Mouse (Mus musculus) T-helper 2 cell (primary cell): ENCODE results near the gene Abcf1.

Experiments
- in situ Hi-C: fragments of 300-600 bp; cut with MboI, MseI; formaldehyde crosslinking; loops from one replicate; pipeline ENCODE4 v1.15.1; 2025; ENCODE audit warnings: high pct_unique_total_duplicates

The Abcf1 gene

DNA sequence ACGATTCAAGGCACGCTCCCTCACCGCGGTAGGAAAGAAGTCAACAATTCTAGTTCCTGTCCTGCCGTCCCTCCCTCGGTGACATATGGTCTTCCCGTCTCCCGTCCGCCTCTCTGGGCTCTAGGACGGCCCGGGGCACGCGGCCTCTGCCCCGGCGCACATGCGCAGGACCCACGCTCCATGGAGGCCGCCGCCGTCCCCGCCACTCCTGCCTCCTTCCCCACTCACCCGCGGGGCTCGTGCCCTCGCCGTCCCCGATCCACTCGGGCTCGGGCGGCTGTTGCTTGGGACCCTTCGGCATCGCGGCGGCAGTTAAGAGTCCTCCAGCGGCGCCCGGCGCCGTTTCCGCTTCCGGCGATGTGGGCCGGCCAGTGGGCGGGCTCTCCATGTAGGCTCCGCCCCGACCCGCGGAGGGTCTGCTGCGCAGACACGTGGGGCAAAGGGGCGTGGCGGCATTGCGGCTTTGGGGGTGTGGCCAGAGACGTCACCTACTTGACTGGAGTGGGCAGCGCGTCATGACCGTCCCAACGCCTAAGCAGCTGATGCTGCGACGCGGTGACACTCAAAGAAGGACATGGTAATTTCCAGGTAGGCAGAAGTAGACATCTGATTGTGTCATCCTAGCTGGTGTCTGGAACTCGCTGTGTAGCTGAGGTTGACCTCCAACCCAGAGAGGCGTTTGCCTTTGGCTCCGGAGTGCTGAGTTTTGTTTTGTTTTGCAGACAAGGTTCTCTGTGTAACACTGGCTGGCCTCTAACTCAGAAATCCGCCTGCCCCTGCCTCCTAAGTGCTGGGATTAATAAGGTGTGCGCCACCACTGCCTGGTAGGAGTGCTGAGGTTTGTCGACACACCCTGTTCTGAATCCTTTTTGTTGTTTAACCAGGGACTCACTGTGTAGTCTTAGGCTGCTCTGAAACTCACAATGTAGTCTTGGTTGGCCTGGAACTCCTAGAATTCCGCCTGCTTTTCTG is at the start of gene Abcf1:
TSS of gene Abcf1 (minus strand) at position 344 of the 972 bp plus-strand sequence.
- in situ Hi-C loops, result no loop called here

DNA sequence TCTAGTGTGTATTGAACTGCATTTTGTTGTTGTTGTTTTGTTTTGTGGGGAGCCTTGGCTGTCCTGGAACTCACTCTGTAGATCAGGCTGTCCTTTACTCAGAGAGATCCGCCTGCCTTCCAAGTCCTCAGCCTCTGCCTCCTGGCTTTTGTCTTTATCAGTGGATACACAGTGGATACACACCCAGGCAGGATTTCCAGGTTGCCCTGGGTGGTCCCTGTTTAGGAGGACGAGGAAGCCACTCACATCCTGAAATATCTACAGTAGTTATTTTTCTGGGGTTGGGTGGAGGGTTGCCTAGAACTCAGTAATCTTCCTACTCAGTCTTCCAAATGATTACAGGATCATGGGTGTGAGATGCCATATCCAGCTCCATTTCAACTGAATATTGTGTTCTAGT is 49.4 kb upstream of the Abcf1 start:
- in situ Hi-C loops, result loop anchor here (25.0 kb wide), 1 partner anchor 807 kb away; the partner anchor contains the start of genes Gm16181, Lta and Tnf

- in situ Hi-C loops, result loop anchor here (25.0 kb wide), 1 partner anchor 805 kb away; the partner anchor contains the start of genes Gm16181, Lta and Tnf
These were observed 47.5 kb upstream of the Abcf1 start for GRCm38 (mm10) chr17:36017046-36017445.

DNA sequence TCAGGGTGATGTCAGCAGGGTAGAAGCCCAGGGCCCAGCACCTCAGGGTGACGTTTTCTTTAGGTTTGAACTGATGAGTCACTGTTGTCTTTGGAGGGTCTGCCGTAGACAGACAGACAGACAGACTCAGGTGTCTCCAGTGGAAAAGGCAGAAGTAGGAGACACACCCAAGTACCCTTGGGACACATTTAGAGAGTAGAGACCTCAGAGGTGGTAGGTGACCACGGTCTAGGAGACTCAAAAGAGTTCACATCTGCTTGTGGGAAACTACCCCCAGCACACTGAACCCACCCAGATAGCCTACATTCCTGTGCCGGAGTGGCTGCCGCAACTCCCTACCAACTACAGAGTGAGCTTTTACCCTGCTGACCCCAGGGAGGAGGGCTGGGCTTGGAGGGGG is 45.4 kb upstream of the Abcf1 start:
- in situ Hi-C loops, result loop anchor here (25.0 kb wide), 1 partner anchor 803 kb away; the partner anchor contains the start of genes Gm16181, Lta and Tnf

DNA sequence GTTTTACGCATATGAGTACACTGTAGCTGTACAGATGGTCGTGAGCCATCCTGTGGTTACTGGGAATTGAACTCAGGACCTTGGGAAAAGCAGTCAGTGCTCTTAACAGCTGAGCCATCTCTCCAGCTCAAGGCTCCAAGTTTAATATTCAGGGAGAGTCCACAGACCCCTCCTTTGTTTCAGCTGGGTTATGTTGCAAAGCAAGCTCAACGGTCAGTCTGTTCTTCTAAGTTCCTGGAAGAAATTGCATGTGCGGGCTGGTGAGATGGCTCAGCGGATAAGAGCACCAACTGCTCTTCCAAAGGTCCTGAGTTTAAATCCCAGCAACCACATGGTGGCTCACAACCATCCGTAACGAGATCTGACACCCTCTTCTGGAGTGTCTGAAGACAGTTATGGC is 34.8 kb upstream of the Abcf1 start:
- in situ Hi-C loops, result loop anchor here (25.0 kb wide), 1 partner anchor 792 kb away; the partner anchor contains the start of genes Gm16181, Lta and Tnf

DNA sequence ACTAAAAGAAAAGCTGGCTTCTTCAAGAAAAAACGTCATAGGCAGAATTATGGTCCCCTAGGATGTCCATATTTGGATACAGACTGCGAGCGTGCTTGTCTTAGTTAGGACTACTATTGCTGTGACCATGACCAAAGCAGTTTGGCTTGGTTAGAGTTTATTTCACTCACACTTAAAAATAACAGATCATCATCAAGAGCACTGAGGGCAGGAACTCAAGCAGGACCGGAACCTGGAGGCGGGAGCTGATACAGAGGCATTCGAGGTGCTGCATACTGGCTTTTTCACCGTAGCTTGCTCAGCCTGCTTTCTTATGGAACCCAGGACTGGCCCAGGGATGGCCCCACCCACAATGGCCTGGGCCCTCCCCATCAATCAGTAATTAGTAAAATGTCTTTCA is 33.8 kb upstream of the Abcf1 start:
- in situ Hi-C loops, result loop anchor here (25.0 kb wide), 1 partner anchor 791 kb away; the partner anchor contains the start of genes Gm16181, Lta and Tnf

- in situ Hi-C loops, result loop anchor here (25.0 kb wide), 1 partner anchor 790 kb away; the partner anchor contains the start of genes Gm16181, Lta and Tnf
These were observed 32.4 kb upstream of the Abcf1 start for GRCm38 (mm10) chr17:36001966-36002365.

DNA sequence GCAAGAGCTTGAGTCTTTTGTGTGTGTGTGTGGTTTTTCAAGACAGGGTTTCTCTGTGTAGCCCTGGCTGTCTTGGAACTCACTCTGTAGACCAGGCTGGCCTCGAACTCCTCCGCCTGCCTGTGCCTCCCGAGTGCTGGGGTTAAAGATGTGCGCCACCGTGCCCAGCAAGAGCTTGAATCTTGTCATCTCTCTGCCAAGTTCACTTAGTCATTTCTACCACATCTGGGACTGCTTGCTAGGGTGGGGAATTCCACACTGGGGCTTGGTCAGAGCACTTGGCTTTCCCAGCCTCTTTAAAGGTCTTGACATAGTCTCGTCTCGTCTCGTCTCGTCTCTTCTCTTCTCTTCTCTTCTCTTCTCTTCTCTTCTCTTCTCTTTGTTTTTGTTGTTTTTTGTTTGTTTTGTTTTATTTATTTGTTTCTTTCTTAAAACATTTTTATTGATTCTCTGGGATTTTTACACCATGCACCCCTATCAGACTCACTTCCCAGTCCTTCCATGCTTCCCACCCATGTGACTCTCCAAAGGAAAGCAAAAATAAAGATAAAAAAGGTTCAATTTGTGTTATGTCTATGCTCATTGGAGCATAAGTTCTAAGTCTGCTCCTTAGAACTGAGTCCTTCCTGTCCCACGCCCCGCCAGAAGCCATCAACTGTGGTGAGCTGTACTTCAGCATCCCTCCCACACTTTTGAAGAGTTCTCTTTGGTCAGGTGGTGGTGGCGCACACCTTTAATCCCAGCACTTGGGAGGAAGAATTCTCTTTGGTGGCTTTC is 31.7 kb upstream of the Abcf1 start:
- in situ Hi-C loops, result loop anchor here (25.0 kb wide), 1 partner anchor 789 kb away; the partner anchor contains the start of genes Gm16181, Lta and Tnf

DNA sequence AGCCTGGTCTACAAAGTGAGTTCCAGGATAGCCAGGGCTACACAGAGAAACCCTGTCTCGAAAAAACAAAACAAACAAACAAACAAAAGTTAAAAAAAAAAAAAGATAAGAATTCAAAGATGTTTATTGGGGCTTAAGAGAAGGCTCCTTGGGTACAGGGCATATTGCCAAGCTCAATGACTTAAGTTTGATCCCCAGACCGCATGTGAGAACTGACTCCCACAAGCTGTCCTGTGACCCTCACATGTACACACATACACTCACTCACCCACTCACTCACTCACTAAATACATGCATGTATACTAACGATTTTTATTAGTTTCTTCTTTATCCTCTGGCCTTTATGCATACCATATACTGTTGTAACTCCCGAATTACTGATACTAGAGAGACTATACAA is 30.8 kb upstream of the Abcf1 start:
- in situ Hi-C loops, result loop anchor here (25.0 kb wide), 1 partner anchor 788 kb away; the partner anchor contains the start of genes Gm16181, Lta and Tnf

GRCm38 (mm10) chr17:35999356-35999755 is 29.8 kb upstream of the Abcf1 start:
- in situ Hi-C loops, result loop anchor here (5.0 kb wide), 2 partner anchors 33 to 113 kb away; partner anchors contain the start of gene H2-T23

GRCm38 (mm10) chr17:35998545-35999305 is 29.2 kb upstream of the Abcf1 start:
- in situ Hi-C loops, result loop anchor here (5.0 kb wide), 2 partner anchors 34 to 114 kb away; partner anchors contain the start of gene H2-T23

DNA sequence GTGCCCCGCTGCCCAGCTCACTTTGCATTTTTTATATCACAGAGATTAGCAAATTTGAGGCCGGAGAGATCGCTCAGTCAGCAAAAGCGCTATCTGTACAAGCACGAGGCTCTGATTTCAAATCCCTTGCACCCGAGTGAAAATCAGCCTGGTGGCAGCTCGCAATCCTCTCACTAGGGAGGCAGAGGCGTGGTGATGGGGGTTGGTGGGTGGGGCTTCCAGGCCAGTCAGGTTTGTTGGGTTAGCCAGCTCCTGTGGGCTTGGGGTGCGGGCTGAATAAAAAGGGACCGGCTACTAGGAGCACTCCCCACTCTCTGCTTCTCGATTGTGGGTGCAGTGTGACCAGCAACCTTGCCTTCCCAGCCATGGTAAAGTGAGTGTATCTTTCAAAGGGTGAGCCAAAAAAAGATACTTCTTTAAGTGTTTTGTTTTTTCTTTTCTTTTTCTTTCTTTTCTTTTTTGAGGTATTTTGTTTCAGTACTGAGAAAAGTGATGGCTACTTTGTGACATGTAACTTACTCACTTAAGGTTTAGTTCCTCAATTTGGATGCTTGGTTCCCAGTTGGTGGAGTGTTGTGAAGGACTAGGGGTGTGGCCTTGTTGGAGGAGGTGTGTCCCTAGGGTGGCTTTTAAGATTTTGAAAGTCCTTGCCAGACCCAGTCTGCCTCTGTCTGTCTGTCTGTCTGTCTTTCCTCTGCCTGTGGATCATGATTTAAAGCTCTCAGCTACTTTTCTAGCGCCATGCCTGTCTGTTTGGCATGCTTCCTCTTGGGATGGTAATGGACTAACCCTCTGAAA is 28.4 kb upstream of the Abcf1 start:
- in situ Hi-C loops, result loop anchor here (5.0 kb wide), 2 partner anchors 34 to 114 kb away; partner anchors contain the start of gene H2-T23

- in situ Hi-C loops, result loop anchor here (5.0 kb wide), 2 partner anchors 35 to 115 kb away; partner anchors contain the start of gene H2-T23
These were observed 27.4 kb upstream of the Abcf1 start for GRCm38 (mm10) chr17:35996949-35997348.

GRCm38 (mm10) chr17:35994879-35995240 is 25.3 kb upstream of the Abcf1 start:
- in situ Hi-C loops, result loop anchor here (5.0 kb wide), 2 partner anchors 37 to 117 kb away; partner anchors contain the start of gene H2-T23

- in situ Hi-C loops, result no loop called here
These were observed 24.8 kb upstream of the Abcf1 start for GRCm38 (mm10) chr17:35994175-35994878.

DNA sequence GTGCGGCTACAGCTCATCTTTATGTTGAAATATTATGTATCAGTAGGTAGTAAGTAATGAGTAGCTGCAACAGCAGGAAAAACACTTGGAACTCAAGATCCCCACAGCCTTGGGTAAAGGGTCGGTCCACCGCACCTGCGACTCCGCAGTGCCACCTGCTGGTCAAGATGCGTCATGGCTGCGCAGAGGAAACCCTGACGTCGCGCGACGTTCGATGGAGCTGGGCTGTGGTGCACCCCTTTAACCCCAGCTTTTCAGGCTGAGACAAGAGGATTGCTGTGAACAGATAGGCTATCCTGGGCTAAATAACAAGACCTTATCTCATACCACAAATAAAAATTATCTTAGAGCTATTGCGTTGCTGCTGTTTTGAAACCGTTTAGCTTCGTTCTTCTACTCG is 24.1 kb upstream of the Abcf1 start:
- in situ Hi-C loops, result no loop called here

- in situ Hi-C loops, result no loop called here
These were observed 22.2 kb upstream of the Abcf1 start for GRCm38 (mm10) chr17:35991781-35992180.

DNA sequence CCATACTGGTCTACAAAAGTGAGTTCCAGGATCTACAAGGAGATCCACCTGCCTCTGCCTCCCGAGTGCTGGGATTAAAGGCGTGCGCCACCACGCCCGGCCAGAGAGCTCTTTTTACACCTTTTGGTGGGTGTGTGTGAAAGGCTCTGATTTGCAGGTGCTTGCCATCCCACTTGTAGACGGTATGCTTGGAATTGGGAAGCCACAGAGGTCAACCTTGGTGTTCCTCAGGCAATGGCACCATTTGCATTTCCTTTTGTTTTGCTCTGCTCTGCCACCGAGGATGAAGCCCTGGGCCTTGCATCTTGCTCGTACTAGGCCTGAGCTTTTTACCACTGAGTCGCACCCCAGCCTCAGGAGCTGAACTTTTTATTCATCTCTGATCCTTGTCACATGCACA is 12.2 kb upstream of the Abcf1 start:
- in situ Hi-C loops, result loop anchor here (10.0 kb wide), 1 partner anchor 57 kb away; no protein-coding TSS in a partner anchor

DNA sequence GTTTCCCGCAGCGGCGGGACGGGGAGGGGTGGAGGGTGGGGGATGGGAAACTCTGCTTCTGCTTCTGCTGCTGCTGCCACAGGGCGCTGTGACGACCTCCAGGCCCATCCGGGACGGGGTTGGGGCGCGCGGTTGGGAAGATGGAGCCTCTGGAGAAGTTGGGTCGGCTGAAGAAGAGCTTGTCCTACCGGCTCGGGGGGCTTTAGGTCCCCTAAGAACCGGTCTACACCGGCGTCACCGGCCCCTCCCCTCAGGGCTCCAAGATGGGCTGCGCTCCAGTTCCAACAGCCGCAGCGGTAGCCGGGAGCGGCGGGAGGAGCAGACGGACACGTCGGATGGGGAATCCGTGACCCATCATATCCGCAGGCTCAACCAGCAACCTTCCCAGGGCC is 10.8 kb upstream of the Abcf1 start:
- in situ Hi-C loops, result loop anchor here (10.0 kb wide), 1 partner anchor 56 kb away; no protein-coding TSS in a partner anchor
